Mouse (Mus musculus) olfactory bulb, adult 2 months (tissue): ENCODE results near the gene Farp1. TPM values are rescaled to one million over a fixed set of nuclear protein-coding genes. Genes with fewer than 3 reads are reported as not detected.
A peak's percentile ranks its signal among the peaks of the same experiment; 100 is the strongest.

ENCODE experiments used
- H3K27ac ChIP-seq: fragments of 200-500 bp; 2 replicates; pipeline ENCODE4 v1.5.1; 2012; ENCODE audit warnings: low read depth, low read length; ENCODE audit not compliant: insufficient read depth
- H3K4me1 ChIP-seq: fragments of 200-500 bp; 2 replicates; pipeline ENCODE4 v1.6.1; 2012; ENCODE audit warnings: low read length; ENCODE audit not compliant: control insufficient read depth, insufficient read depth
- H3K4me3 ChIP-seq: fragments of 200-500 bp; 2 replicates; pipeline ENCODE4 v1.5.1; 2012; ENCODE audit warnings: mild to moderate bottlenecking, low read depth, low read length, moderate library complexity; ENCODE audit not compliant: insufficient read depth
- CTCF ChIP-seq: fragments of 200-500 bp; IDR thresholded peaks from 2 replicates; pipeline ENCODE4 v1.5.1; 2012; ENCODE audit warnings: low read depth, mild to moderate bottlenecking, low read length, moderate library complexity; ENCODE audit not compliant: insufficient read depth
- POLR2A ChIP-seq: fragments of 200-500 bp; IDR thresholded peaks from 2 replicates; pipeline ENCODE4 v1.6.1; 2012; ENCODE audit warnings: mild to moderate bottlenecking, low read depth, low read length, moderate library complexity; ENCODE audit not compliant: insufficient read depth
- WGBS: fragments of 180-500 bp; shearing (Covaris S2); methylation state at CpG from one replicate; pipeline ENCODE4 v1.1.7; 2018; 5-methylcytosine and 5-hydroxymethylcytosine counted together
- polyA plus RNA-seq: library from polyadenylated mRNA; stranded (reverse); fragments of >200 nt; gene quantifications from 2 replicates; pipeline ENCODE4 v1.2.4, GENCODE M21; 2012; ENCODE audit warnings: low replicate concordance; ENCODE audit not compliant: missing spikeins, insufficient read depth, insufficient read length

The Farp1 gene
- polyA plus RNA-seq, 1 experiment = not detected

- WGBS = 86% methylated on average over 8 of the region's 8 CpGs
- TF ChIP-seq CTCF (no peak), POLR2A (no peak)
Measured at GRCm38 (mm10) chr14:121099120-121099519, 64.1 kb downstream of the Farp1 start.

GRCm38 (mm10) chr14:121099876-121100275, 64.9 kb downstream of the Farp1 start:
- 66% methylated on average over 2 of the region's 2 CpGs for WGBS
- no peak for TF ChIP-seq CTCF
- no peak for TF ChIP-seq POLR2A

More at GRCm38 (mm10) chr14:121099120-121099519, 64.1 kb downstream of the Farp1 start:
- Histone ChIP-seq H3K4me3 (no peak overlapping the region), H3K4me1 (peaks cover 14% of the 10 kb centered on the region), H3K27ac (no peak overlapping the region)

GRCm38 (mm10) chr14:121100829-121101228, 65.8 kb downstream of the Farp1 start:
- Histone ChIP-seq H3K4me1 (peaks cover 18% of the 10 kb centered on the region), H3K27ac (no peak overlapping the region), H3K4me3 (no peak overlapping the region)
- no peak for TF ChIP-seq POLR2A
- no peak for TF ChIP-seq CTCF
- WGBS = 40% methylated on average over 2 of the region's 2 CpGs

More at GRCm38 (mm10) chr14:121099876-121100275, 64.9 kb downstream of the Farp1 start:
- H3K4me1 ChIP-seq = peaks cover 15% of the 10 kb centered on the region
- H3K4me3 ChIP-seq = no peak overlapping the region
- no peak overlapping the region for H3K27ac ChIP-seq

- no peak overlapping the region for H3K27ac ChIP-seq
- TF ChIP-seq POLR2A = no peak
- TF ChIP-seq CTCF = no peak
- 75% methylated on average over 5 of the region's 5 CpGs for WGBS
Measured at GRCm38 (mm10) chr14:121101531-121101930, 66.5 kb downstream of the Farp1 start.

GRCm38 (mm10) chr14:121102599-121102998, 67.6 kb downstream of the Farp1 start:
- Histone ChIP-seq H3K4me3 (no peak overlapping the region), H3K4me1 (peaks cover 29% of the 10 kb centered on the region), H3K27ac (peak overlapping the region; percentile 29; the same call in 1 of the 2 replicates)
- 75% methylated on average over 5 of the region's 5 CpGs for WGBS
- TF ChIP-seq CTCF (no peak), POLR2A (no peak)

More at GRCm38 (mm10) chr14:121101531-121101930, 66.5 kb downstream of the Farp1 start:
- no peak overlapping the region for H3K4me3 ChIP-seq
- peaks cover 25% of the 10 kb centered on the region for H3K4me1 ChIP-seq

- Histone ChIP-seq H3K4me1 (peaks cover 33% of the 10 kb centered on the region), H3K4me3 (no peak overlapping the region), H3K27ac (no peak overlapping the region)
- 41% methylated on average over 9 of the region's 9 CpGs for WGBS
- TF ChIP-seq POLR2A (no peak), CTCF (no peak)
Measured at GRCm38 (mm10) chr14:121103459-121103858, 68.5 kb downstream of the Farp1 start.

GRCm38 (mm10) chr14:121104760-121105329, 69.8 kb downstream of the Farp1 start:
- Histone ChIP-seq H3K4me1 (peaks cover 41% of the 10 kb centered on the region), H3K4me3 (no peak overlapping the region), H3K27ac (0 out of 2 replicates have a peak overlapping the region, but pooled peaks have one; percentile 16)
- no peak for TF ChIP-seq CTCF
- no peak for TF ChIP-seq POLR2A
- 59% methylated on average over 7 of the region's 7 CpGs for WGBS

- WGBS = 65% methylated on average over 4 of the region's 4 CpGs
- Histone ChIP-seq H3K4me3 (no peak overlapping the region), H3K4me1 (peaks cover 45% of the 10 kb centered on the region), H3K27ac (no peak overlapping the region)
- TF ChIP-seq POLR2A (no peak), CTCF (no peak)
Measured at GRCm38 (mm10) chr14:121106906-121107305, 71.9 kb downstream of the Farp1 start.

GRCm38 (mm10) chr14:121107707-121108285, 72.8 kb downstream of the Farp1 start:
- Histone ChIP-seq H3K4me3 (no peak overlapping the region), H3K27ac (peak overlapping the region; percentile 92), H3K4me1 (peaks cover 49% of the 10 kb centered on the region)
- WGBS = 71% methylated on average over 10 of the region's 10 CpGs
- no peak for TF ChIP-seq POLR2A
- TF ChIP-seq CTCF = no peak
